Mouse (Mus musculus) erythroblast, embryonic 14.5 days (primary cell): Measurements from ENCODE around the gene Btbd2. TPM values are rescaled to one million over a fixed set of nuclear protein-coding genes. Genes with fewer than 3 reads are reported as not detected.

Experiments
- H3K27me3 ChIP-seq: 2 replicates; pipeline ENCODE4 v1.6.1; 2012; ENCODE audit warnings: inconsistent platforms; ENCODE audit not compliant: control insufficient read depth
- H3K36me3 ChIP-seq: 2 replicates; pipeline ENCODE4 v1.6.1; 2012; ENCODE audit warnings: mild to moderate bottlenecking, inconsistent platforms; ENCODE audit not compliant: control insufficient read depth
- H3K4me1 ChIP-seq: 2 replicates; pipeline ENCODE4 v1.6.1; 2012; ENCODE audit warnings: inconsistent platforms; ENCODE audit not compliant: control insufficient read depth
- H3K4me3 ChIP-seq: replicated peaks from 2 replicates; pipeline ENCODE3; 2012; ENCODE audit warnings: moderate library complexity, mild to moderate bottlenecking, inconsistent platforms
- H3K9me3 ChIP-seq: 2 replicates; pipeline ENCODE4 v1.6.1; 2012; ENCODE audit warnings: low read length, inconsistent platforms, mixed read lengths; ENCODE audit not compliant: control insufficient read depth
- GATA1 ChIP-seq: IDR thresholded peaks from 2 replicates; pipeline ENCODE4 v1.6.1; 2012; ENCODE audit warnings: low read length, inconsistent platforms, mixed read lengths
- TAL1 ChIP-seq: IDR thresholded peaks from 3 replicates; pipeline ENCODE4 v1.6.1; 2012; ENCODE audit warnings: low read length, inconsistent platforms, mixed read lengths
- polyA plus RNA-seq: library from polyadenylated mRNA; stranded (reverse); fragments of >175 nt; gene quantifications from 2 replicates; pipeline ENCODE4 v1.2.3, GENCODE M21; 2012

Gene Btbd2
- polyA plus RNA-seq = 2.6 and 3.2 TPM in 2 replicates

DNA sequence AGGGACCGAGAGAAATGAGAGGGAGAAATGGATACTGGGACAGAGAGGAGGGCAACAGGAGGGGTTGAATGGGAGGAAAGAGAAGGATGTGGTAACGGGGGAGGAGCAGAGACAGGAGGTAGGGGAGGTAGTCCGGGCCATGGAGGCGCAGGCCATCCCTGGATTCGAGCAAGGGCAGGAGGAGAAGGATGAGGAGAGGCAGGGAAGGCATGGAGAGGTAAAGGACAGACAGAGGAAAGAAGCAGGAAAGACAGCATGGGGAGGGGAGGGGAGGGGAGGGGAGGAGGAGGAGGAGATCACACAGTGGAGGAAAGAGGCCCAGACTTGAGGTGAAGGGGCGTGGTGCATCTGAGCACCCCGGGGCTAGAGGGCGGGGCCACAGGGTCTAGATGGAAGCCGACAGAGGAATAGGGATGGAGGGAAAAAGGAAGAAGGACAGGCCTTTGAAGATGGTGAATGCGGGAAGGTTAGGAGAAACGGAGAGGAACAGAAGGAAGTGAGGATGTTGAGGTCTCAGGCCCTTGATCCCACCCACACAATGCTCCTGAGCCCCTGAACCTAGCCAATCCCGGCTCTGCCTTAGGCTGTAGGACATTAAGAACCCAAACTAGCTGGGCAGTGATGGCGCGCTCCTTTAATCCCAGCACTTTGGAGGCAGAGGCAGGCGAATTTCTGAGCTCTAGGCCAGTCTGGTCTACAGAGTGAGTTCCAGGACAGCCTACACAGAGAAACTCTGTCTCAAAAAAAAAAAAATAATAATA, at the start of gene Btbd2:
TSS of gene Btbd2 (minus strand) at position 209 of the 761 bp plus-strand sequence.
- Histone ChIP-seq H3K4me3 (peak within 1 kb of the TSS; percentile 87), H3K36me3 (peaks cover 3% of the 10 kb centered on the region; the same call in 1 of the 2 replicates), H3K27me3 (no peaks in the 10 kb centered on the region), H3K9me3 (no peaks in the 10 kb centered on the region), H3K4me1 (peaks cover 71% of the 10 kb centered on the region)
- TF ChIP-seq TAL1 (no peak), GATA1 (no peak)

DNA sequence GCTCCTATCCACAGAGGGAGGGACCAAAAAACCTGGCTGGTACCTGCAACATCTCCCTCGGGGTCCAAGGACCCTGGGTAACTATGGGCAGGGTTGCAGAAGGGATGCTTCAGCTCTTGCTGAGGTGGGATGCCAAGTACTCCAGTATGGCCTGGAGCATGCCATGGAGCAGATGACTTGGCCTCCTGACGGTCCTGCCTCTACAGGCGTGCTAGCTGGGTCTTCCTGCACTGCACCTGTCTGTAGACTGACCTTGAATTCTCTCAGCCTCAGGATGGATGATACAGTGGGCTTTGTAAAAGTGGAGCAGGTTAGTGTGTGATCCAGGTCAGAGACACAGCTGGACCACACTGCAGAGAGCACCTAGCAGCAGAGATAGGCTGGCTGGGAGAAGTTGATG, 48.6 kb upstream of the Btbd2 start:
- no peak for TF ChIP-seq TAL1
- no peak for TF ChIP-seq GATA1
- no peak overlapping the region for H3K4me3 ChIP-seq
- no peaks in the 10 kb centered on the region for H3K9me3 ChIP-seq
- H3K4me1 ChIP-seq = peaks cover 53% of the 10 kb centered on the region
- H3K27me3 ChIP-seq = no peaks in the 10 kb centered on the region
- H3K36me3 ChIP-seq = peaks cover 70% of the 10 kb centered on the region

DNA sequence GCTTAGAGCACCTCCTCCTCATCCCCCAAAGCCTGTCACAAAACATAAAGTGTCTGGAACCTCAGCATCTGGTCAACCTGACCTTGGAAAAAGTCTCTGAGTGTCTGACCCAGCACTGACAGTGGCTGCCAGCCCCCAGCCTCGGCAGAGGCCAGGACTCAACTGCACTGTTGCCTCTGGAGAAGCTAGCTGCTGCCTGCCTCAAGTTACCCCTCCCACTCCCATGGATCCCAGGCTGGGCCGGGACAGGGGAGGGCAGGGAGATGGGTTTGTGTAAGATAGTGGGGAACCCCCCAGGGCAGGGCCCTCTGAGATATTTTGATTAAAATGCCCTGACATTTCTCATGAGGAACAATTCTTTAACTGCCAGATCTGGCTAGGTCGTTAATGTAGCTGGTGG, 48.2 kb upstream of the Btbd2 start:
- Histone ChIP-seq H3K9me3 (no peaks in the 10 kb centered on the region), H3K4me3 (no peak overlapping the region), H3K4me1 (peaks cover 58% of the 10 kb centered on the region), H3K27me3 (no peaks in the 10 kb centered on the region), H3K36me3 (peaks cover 66% of the 10 kb centered on the region)
- TF ChIP-seq TAL1 (no peak), GATA1 (no peak)

DNA sequence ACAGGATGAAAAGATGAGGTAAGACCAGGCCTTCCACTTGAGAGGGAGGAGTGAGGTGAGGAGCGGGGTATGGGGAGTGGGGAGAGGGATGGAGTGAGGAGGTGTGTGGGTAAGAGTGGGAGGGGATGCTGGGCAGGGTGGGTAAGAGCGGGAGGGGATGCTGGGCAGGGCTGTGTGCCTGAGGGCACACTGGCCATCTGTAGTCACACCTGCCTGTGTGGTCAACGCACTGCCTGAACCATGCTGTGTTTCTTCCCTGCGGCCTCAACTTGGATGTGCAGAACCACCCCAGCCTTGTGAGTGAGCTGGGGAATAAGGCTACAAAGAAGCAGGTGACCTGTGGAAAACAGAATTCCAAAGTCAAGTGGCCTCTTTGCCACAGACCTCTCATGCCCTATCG, 47.5 kb upstream of the Btbd2 start:
- H3K9me3 ChIP-seq = no peaks in the 10 kb centered on the region
- H3K4me3 ChIP-seq = no peak overlapping the region
- no peaks in the 10 kb centered on the region for H3K27me3 ChIP-seq
- peaks cover 65% of the 10 kb centered on the region for H3K36me3 ChIP-seq
- H3K4me1 ChIP-seq = peaks cover 64% of the 10 kb centered on the region
- TF ChIP-seq GATA1 (no peak), TAL1 (no peak)

DNA sequence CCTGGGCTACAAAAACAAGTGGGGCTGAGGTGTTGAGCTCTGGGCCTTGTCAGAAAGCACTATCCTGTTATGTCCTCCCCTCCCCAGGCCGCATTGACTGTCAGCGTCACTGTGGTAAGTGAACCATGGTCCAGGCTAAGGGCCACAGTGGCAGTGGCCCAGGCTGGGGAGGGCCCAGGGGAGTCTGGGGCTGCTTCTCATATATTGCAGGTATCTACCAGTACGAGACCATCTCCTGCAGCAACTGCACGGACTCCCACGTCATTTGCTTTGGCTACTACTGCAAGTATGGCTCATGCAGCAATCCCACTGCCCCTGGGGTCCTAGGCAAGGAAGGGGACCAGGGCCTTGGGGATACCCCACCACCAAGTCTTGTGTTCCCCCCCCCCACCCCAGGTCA, 46.8 kb upstream of the Btbd2 start:
- Histone ChIP-seq H3K4me1 (peaks cover 72% of the 10 kb centered on the region), H3K27me3 (no peaks in the 10 kb centered on the region), H3K36me3 (peaks cover 64% of the 10 kb centered on the region), H3K9me3 (no peaks in the 10 kb centered on the region), H3K4me3 (peak overlapping the region; percentile 75)
- no peak for TF ChIP-seq GATA1
- no peak for TF ChIP-seq TAL1

DNA sequence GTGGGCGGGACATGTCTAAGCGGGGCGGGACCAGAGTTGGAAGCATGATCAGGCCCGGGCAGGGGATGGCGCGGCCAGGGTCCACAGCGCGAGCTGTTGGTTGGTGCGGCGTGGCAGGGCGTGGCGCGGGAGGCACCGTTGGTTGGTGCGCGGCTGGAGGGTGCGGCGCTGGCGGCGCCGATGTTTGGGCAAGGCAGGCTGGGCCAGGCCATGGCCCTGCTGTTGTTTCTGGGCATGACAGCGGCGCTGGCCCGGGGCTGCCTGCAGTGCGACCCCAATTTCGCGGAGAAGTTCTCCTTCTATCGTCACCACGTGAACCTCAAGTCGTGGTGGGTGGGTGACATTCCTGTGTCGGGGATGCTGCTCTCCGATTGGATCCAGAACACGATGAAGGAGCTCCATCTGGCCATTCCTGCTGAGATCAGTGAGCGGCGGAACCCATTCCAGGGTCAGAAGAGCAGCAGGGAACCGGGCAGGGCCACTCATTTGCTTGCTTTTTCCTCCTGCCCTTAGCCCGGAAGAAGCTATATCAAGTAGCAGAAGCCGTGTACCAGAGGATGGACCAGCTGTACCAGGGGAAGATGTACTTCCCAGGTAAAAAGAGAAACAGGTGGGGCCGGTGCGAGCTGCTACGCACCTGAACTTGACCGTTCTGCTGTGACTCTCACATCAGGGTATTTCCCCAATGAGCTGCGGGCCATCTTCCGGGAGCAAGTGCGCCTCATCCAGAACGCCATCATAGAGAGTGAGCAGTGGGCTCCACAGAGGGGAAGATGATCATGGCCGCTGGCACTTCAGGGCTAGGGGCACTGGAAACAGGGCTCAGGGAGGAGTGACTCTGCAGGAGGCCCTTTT, 45.9 kb upstream of the Btbd2 start:
- Histone ChIP-seq H3K4me3 (peak overlapping the region; percentile 75), H3K4me1 (peaks cover 81% of the 10 kb centered on the region), H3K9me3 (no peaks in the 10 kb centered on the region), H3K36me3 (peaks cover 64% of the 10 kb centered on the region), H3K27me3 (no peaks in the 10 kb centered on the region)
- no peak for TF ChIP-seq TAL1
- no peak for TF ChIP-seq GATA1

DNA sequence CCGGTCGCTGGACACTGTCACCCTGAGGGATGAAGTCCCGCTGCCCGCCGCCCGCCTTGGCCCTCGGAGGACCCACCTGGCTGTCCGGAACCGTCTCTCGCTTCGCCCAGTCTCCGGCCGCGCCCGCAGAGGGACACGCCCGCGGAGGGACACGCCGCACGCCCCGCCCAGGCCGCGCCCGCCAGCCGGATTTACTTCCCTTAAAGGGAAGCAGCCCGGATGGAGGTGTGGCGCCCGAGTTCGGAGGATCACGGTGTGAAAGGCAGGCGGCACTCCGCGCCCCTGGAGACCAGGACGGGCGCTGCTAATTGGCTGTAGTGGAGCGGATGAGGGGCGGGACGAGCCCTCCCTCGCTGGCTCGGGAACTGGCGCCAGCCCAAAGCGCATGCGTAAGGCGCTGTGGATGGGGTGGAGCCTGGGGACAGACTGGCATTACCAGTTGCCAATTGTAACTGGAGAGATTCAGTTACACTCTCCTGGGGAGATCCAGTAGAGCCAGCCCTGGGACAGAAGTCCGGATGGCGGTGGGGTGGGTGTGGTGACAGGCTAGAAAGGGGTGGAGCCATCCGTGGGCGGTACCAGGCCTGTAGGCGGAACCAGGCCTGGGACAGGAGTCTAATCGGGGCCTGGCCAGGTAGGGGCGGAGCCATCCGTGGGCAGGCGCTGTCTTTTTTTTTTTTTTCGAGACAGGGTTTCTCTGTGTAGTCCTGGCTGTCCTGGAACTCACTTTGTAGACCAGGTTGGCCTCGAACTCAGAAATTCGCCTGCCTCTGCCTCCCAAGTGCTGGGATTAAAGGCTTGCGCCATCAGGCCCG, 45.1 kb upstream of the Btbd2 start, which contains the start of the genes Mob3a and Izumo4:
TSS of gene Mob3a (minus strand) at position 257 of the 815 bp plus-strand sequence.
TSS of gene Izumo4 (plus strand) at position 464 of the 815 bp plus-strand sequence.
- Histone ChIP-seq H3K36me3 (peaks cover 59% of the 10 kb centered on the region), H3K4me1 (peaks cover 88% of the 10 kb centered on the region)

DNA sequence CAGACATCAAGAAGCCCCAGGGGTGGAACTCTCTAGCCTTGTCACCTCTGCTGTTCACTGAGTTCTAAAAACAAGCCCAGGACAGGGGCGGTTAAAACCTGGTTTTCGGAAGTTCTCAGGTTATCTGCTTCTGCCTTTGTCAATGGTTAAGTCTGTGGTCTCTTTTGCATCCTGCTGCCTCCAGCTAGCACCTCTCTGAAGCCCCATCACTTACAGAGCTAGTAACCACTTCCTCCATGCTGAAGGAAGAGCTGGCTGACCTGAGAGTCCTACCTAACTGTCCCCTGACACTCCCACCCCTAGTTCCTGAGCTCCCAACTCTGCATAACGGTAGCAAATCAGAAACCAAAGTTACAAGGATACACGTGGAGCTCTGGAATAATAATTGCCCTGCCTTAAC, 43.9 kb upstream of the Btbd2 start:
- TF ChIP-seq TAL1 (no peak), GATA1 (no peak)
- no peaks in the 10 kb centered on the region for H3K27me3 ChIP-seq
- no peaks in the 10 kb centered on the region for H3K9me3 ChIP-seq
- peak overlapping the region; percentile 75 for H3K4me3 ChIP-seq
- H3K36me3 ChIP-seq = peaks cover 59% of the 10 kb centered on the region
- H3K4me1 ChIP-seq = peaks cover 97% of the 10 kb centered on the region

More for the DNA sequence above, 45.1 kb upstream of the Btbd2 start, which contains the start of the genes Mob3a and Izumo4:
- peak within 1 kb of the TSS; percentile 75 for H3K4me3 ChIP-seq
- no peaks in the 10 kb centered on the region for H3K9me3 ChIP-seq
- TF ChIP-seq GATA1 = no peak
- no peak for TF ChIP-seq TAL1
- H3K27me3 ChIP-seq = no peaks in the 10 kb centered on the region
